Mouse (Mus musculus) WW6 (cell line): ENCODE measurements at regions not wholly inside any gene's neighbourhood (a gene's known extent, or its start where the extent isn't known, plus 50 kb on each side); places are given as distances from the start of the nearest gene placed in this dataset.

Experiments
- DNase-seq: peaks from one replicate; pipeline ENCODE4 v3.0.0-alpha.2; 2013; ENCODE audit warnings: low read depth, low spot score

DNA sequence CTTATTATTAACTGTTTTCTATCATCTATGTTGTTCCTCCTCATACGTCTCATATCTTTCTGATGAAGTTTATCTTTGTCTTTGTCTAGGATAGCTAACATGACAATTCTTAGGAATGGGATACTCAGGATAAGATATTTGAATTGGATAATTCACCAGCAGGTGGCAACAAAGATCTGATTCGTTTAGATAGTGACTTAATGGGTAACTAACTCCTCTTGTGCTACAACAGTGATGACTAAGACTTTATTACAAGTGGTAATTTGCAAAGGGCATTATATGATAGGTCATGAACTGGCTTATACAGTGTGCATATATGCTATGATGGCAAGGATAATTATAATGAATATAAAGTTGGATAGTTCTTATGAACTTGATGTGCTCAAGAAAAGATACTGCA is 1207.9 kb downstream of the Nxph1 start:
- no peak for DNase-seq

DNA sequence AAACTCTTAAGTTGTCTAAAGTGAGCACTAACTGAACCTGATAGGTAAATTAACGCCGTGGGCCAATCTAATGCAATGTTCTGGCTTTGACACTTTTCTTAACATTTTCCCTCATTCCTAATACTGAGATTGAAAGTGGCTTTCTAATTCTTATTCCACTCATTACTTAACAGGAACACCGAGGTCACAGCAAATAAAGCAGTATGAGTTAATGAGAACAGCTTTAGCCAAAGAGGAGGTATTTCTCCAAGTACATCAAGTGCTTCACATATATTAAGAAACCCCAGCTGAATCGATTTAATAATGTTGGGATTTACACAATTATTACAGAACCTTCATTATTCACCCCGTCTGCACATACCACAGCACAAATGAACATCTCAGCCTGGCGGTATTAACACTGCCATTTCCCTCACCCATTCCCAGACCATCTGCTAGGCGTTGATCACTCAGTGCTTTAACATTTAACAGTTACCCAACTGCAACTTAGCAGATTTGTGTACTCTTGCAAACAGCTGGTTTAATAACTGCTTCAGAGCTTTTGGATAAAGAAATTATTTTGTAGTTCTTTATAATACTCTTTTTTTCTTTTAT is 1233.5 kb downstream of the Nxph1 start:
- DNase-seq = no peak

DNA sequence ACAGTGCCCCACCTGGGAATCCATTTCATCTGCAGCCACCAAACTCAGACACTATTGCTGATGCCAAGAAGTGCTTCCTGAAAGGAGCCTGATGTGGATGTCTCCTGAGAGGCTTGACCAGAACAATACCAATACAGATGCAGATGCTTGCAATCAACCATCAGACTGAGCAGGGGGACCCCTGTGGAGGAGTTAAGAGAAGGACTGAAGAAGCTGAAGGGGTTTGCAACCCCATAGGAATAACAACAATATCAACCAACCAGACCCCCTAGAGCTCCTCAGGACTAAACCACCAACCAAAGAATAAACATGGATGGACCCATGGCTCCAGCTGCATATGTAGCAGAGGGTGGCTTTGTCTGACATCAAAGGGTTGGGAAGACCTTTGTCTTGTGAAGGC is 1237.7 kb downstream of the Nxph1 start:
- peak; percentile 16 for DNase-seq
